9 mouse cellular contexts compared by ENCODE assay signal in the genomic region with DNA sequence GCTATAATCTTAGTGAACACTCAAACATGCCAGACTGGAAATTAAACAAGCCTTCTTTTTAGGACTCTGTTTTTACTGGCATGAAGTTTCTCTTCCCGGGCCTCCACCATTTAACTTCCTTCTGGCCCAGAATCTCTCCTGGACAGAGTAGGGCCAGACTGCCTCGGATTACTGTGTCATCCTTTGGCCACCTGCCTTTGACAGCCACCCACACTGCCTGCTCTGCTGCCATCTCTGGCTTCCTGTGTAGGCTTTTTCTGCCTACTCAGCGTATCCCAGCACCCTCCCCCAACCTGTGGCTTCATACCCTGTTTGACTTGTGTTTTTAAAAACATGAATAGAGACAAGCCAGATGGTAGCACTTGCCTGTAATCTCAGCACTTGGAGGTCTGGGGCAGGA.
DNase-seq lines count a peak whose midpoint lies in the region; ATAC-seq lines count a peak whose summit lies in the region.
"Had no signal": no experiment of that assay in that cellular context is flagged by ENCODE, and none has a peak within 500 bp of the region (broad histone marks: within the 10 kb centered on the region; RNA-seq: fewer than 3 reads in every experiment).

No protein-coding gene starts in this region.

- no peak overlapping the region for H3K9ac ChIP-seq in embryonic facial prominence, embryonic 14.5 days (ENCODE audit: low read depth, low read length)
- H3K9ac ChIP-seq in intestine, embryonic 15.5 days, result no peak overlapping the region
- H3K9ac ChIP-seq in hindbrain, embryonic 13.5 days, result no peak overlapping the region
- H3K9ac ChIP-seq: neural tube, embryonic 12.5 days had no signal

- ATAC-seq in embryonic facial prominence, embryonic 14.5 days (ENCODE audit: low read depth), result no peak
- ATAC-seq in intestine, embryonic 15.5 days, result peak; percentile 19; the same call in 1 of the 2 replicates
- ATAC-seq in hindbrain, embryonic 13.5 days (ENCODE audit: low FRiP score), result no peak

- no peaks in the 10 kb centered on the region for H3K27me3 ChIP-seq in embryonic facial prominence, embryonic 14.5 days (replicated peaks; ENCODE audit: control insufficient read depth, insufficient read depth, low read length)
- no peaks in the 10 kb centered on the region for H3K27me3 ChIP-seq in intestine, embryonic 15.5 days (replicated peaks)
- no peaks in the 10 kb centered on the region for H3K27me3 ChIP-seq in hindbrain, embryonic 13.5 days
- H3K27me3 ChIP-seq: neural tube, embryonic 12.5 days had no signal

- H3K4me3 ChIP-seq in embryonic facial prominence, embryonic 14.5 days (ENCODE audit: low read depth, low read length), result no peak overlapping the region
- no peak overlapping the region for H3K4me3 ChIP-seq in intestine, embryonic 15.5 days (replicated peaks)
- no peak overlapping the region for H3K4me3 ChIP-seq in hindbrain, embryonic 13.5 days
- H3K4me3 ChIP-seq: neural tube, embryonic 12.5 days had no signal

- DNase-seq in frontal cortex, adult 2 months (ENCODE audit: extremely low spot score in 1 of 2, low spot score in 1 of 2), result peak; percentile 41 to 78
- DNase-seq in frontal cortex, postnatal 25 days (ENCODE audit: low spot score in 2 of 2), result no peak
- peak; percentile 42 to 67 for DNase-seq in CD8-positive naive resting alpha-beta T cell, adult 2 months (ENCODE audit: low read depth in 2 of 2, low spot score in 2 of 2)
- no peak for DNase-seq in embryonic facial prominence, embryonic 14.5 days (ENCODE audit: low spot score)
- peak; percentile 49 for DNase-seq in lung, postnatal 14 days
- DNase-seq in thymus, postnatal 14 days, result peak; percentile 80

- 34% methylated on average over 3 of the region's 3 CpGs for WGBS in embryonic facial prominence, embryonic 14.5 days
- 25% methylated on average over 3 of the region's 3 CpGs for WGBS in intestine, embryonic 15.5 days
- 66% methylated on average over 3 of the region's 3 CpGs for WGBS in hindbrain, embryonic 13.5 days

- H3K36me3 ChIP-seq in embryonic facial prominence, embryonic 14.5 days (ENCODE audit: control insufficient read depth, insufficient read depth, low read length), result no peaks in the 10 kb centered on the region
- no peaks in the 10 kb centered on the region for H3K36me3 ChIP-seq in intestine, embryonic 15.5 days
- no peaks in the 10 kb centered on the region for H3K36me3 ChIP-seq in hindbrain, embryonic 13.5 days

- no peaks in the 10 kb centered on the region for H3K9me3 ChIP-seq in embryonic facial prominence, embryonic 14.5 days (ENCODE audit: control insufficient read depth, low read length)
- H3K9me3 ChIP-seq in intestine, embryonic 15.5 days, result no peaks in the 10 kb centered on the region
- H3K9me3 ChIP-seq in hindbrain, embryonic 13.5 days, result no peaks in the 10 kb centered on the region
- H3K9me3 ChIP-seq: neural tube, embryonic 12.5 days had no signal

- peak overlapping the region; percentile 49 for H3K27ac ChIP-seq in embryonic facial prominence, embryonic 14.5 days (replicated peaks; ENCODE audit: low read depth, low read length)
- H3K27ac ChIP-seq in intestine, embryonic 15.5 days, result peak overlapping the region; percentile 40; the same call in 1 of the 2 replicates
- no peak overlapping the region for H3K27ac ChIP-seq in hindbrain, embryonic 13.5 days
- H3K27ac ChIP-seq: neural tube, embryonic 12.5 days had no signal

- peaks cover 32% of the 10 kb centered on the region for H3K4me1 ChIP-seq in embryonic facial prominence, embryonic 14.5 days (ENCODE audit: control insufficient read depth, insufficient read depth, low read length)
- peaks cover 24% of the 10 kb centered on the region for H3K4me1 ChIP-seq in intestine, embryonic 15.5 days (replicated peaks)
- H3K4me1 ChIP-seq in hindbrain, embryonic 13.5 days (replicated peaks), result no peaks in the 10 kb centered on the region
- H3K4me1 ChIP-seq: neural tube, embryonic 12.5 days had no signal

- H3K4me2 ChIP-seq in embryonic facial prominence, embryonic 14.5 days (ENCODE audit: low read depth, low read length), result no peak overlapping the region
- peak overlapping the region; percentile 43; the same call in 1 of the 2 replicates for H3K4me2 ChIP-seq in intestine, embryonic 15.5 days (replicated peaks)
- no peak overlapping the region for H3K4me2 ChIP-seq in hindbrain, embryonic 13.5 days
- H3K4me2 ChIP-seq: neural tube, embryonic 12.5 days had no signal

Comparison
In these comparisons a context has a peak if more than half of its experiments do, and no peak if none do; other contexts are left out.
1. DNase-seq: peak in frontal cortex, adult 2 months (2 of 2), CD8-positive naive resting alpha-beta T cell, adult 2 months (2 of 2), lung, postnatal 14 days (single experiment) and thymus, postnatal 14 days (single experiment); none in frontal cortex, postnatal 25 days (0 of 2) and embryonic facial prominence, embryonic 14.5 days (single experiment).